Mouse (Mus musculus): ENCODE results near the gene Vmn2r100. TPM values are rescaled to one million over a fixed set of nuclear protein-coding genes. Genes with fewer than 3 reads are reported as not detected.

Vmn2r100 gene
- not detected for total RNA-seq (2021)

DNA sequence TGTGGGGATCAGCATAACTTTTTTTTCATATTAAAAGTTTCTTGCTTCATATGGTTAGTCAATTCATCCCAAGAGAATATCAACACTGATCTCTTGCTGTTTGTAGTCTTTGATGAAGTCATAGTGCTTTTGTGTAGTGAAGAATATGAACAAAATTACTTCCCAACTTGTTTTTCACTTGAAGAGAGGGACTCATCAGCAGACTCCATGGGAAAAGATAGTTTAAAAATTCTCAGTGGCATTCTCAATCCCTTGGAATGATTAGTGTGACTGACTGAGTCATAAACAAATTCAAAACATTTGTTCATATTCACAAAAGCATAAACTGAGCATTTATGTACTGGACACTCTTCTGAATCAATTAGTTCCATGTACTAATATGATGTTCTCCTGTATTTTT is at the start of gene Vmn2r100:
Gene Vmn2r100, plus strand, starts transcription at position 301 of the 400 bp plus-strand sequence.
- DNase-seq (ENCODE audit: extremely low spot score in 1 of 2, low spot score in 1 of 2): no peak

DNA sequence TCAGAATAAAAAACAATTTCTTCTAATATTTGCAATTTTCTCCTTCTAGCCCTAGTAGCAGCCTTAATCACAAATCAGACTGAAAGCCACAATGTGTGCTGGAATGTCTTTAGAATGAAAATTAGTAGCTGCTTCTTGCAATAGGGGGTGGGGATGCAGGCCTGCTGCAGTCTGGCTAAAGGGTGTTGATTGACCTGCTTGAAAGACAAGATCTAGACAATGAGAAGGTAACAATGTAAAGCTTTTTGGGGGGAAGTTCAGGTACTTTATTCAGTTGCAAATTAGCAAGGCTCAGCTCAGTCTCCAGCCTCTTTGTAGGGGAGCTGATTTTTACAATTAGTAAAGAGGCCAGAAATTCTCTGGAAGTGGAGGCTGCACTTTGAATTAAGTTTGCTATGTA is 21.7 kb upstream of the Vmn2r100 start:
- no peak for DNase-seq (ENCODE audit: extremely low spot score in 1 of 2, low spot score in 1 of 2)

DNA sequence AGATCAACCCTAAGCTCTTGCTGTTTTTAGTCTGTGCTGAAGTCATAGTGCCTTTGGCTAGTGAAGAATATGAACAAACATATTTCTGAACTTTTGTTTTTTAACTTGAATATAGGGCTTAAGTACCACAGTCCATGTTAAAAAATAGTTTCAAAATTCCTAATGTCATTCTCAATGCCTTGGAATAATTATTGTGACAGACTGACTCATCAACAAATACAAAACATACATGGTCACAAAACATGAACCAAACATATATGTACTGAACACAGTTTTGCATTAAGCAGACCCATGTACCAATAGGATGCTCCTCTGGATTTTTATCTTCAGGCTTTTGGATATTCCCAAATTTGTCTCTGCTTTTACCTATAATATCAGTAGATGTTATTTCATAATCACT is 72.4 kb downstream of the Vmn2r100 start, which contains the start of gene Vmn2r101:
Gene Vmn2r101, plus strand, starts transcription at position 301 of the 400 bp plus-strand sequence.
- DNase-seq (ENCODE audit: extremely low spot score in 1 of 2, low spot score in 1 of 2): no peak

Other genes with a start within 250 kb of the Vmn2r100 start
- not detected for gene Vmn2r99, start 142.8 kb upstream of the Vmn2r100 start, total RNA-seq (2021)
- gene Vmn2r101, start 72.5 kb downstream of the Vmn2r100 start, total RNA-seq (2021): not detected
- gene Vmn2r102, start 155.6 kb downstream of the Vmn2r100 start, total RNA-seq (2021): not detected